Mouse (Mus musculus): ENCODE results near the gene P4ha1.

The P4ha1 gene

DNA sequence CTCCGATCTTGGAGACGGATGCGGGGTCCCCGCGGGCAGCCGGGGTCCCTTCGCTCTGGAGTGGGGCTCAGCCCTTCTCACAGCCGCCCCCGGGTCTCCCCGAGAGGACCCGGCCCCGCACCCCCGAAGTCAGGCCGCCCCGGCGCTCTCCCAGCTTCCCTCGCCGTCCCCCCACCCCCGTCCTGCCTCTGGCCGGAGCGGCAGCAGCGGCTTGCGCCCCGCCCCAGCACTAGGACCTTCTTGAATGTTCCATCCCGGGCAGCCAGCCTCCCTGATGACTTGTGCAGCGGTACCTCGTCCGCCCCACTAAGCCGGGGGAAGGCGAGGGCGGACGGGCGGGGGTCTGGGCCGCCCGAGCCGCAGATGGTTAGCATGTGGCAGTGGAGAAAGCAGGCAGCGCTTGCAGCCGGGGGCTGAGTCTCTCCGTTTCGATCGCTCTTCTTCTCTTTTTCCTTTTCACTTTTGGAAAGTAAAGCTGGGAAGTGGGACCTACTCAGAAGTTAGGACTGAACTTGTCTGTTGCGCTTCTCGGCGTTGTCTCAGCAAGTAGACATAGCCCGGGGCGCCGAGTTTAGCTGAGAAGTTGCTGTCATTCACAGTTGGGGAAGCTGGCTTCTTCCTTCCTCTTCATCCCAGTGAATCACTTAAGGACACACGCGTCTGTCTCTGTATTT lies 529 bp downstream of the P4ha1 start:
- peak; percentile 72 to 89 for DNase-seq (ENCODE audit: low spot score in 2 of 2)

DNA sequence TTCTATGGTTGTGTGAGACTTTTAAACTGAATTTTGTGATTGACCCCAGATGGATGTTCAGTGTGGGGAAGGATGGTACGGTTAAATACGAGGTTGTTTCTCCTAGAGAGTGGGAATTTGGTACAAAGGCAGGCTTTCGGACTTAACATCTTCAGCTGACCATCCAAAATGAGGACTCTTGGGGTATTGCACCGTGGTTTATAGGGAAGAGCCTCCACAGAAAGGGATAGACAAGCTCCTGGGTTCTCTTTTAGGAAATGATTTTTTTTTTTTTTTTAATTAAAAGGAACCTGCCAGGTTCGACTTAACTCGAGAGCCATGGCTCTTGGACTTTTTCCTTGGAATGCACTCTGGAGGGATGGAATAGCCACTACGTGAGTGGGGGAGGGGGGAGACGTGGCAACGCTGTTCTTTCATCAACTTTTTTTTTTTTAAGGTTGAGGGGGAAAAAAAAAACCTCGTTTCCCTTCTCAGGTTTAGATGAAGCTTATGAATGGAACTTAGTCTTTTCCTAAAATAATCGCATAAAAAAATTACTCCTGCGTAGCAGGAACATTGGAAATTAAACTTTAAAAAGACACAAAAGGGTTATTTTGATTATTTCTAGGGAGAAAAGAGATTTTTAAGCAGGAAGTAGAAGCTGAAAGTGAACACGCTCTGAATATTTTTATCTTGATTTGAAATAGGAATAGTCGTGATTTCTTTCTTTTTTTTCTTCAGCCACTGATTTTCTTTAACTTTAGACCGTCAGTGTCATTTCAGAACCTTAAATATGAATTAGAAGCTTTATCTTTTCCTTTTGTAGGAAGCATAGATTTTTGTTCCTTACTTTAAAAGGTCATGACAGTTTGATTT lies 1.4 kb downstream of the P4ha1 start:
- DNase-seq (ENCODE audit: low spot score in 2 of 2): no peak

DNA sequence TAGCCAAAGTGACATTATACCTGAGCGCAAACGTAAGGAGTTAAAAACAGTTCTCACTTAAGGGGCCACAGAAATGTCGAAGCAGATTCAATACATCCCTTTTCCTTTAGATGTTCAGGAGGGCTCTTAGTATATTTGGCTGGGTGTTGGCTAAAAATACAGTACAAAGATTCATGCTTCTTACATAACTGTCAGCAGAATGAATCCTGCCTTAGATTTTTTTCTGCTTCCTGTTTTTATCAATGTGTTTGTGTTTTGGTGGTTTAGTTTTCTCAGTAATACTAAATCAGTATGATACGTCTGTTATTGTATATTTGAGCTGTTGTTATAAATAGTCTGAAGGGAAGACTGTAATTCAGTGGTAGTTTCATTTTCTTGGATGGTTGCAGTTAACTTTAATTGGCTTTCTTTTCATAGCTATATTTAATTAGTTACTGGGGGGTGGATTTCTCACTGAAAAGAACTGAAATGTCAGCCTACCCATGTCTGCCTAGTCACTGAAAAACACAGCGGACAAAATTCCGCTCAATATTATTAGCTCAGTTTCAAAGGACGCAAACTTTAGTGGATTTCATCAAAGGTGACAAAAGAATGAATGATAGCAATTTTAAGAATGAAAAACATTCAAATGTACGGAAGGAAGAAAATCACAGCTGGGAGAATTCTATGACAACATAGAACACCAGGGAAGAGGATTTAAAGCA lies 3.7 kb downstream of the P4ha1 start:
- DNase-seq (ENCODE audit: low spot score in 2 of 2): no peak

DNA sequence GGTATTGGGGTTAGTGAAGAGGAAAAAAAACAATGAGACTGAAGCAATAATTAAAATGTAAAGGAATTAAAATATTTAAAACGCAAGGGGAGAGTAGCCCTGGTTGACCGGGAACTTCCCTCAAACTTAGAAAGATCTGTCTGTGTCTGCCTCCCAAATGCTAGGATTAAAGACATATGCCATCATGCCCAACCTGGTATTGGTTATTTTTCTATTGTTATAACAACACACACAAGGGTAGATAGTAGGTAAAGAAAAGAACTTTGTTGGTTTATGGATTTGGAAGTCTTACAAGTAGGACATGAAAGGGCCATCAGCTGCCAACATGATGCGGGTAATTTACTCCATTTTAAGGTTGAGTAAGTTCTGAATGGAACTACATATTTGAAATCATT lies 4.2 kb downstream of the P4ha1 start:
- DNase-seq (ENCODE audit: low spot score in 2 of 2): no peak

DNA sequence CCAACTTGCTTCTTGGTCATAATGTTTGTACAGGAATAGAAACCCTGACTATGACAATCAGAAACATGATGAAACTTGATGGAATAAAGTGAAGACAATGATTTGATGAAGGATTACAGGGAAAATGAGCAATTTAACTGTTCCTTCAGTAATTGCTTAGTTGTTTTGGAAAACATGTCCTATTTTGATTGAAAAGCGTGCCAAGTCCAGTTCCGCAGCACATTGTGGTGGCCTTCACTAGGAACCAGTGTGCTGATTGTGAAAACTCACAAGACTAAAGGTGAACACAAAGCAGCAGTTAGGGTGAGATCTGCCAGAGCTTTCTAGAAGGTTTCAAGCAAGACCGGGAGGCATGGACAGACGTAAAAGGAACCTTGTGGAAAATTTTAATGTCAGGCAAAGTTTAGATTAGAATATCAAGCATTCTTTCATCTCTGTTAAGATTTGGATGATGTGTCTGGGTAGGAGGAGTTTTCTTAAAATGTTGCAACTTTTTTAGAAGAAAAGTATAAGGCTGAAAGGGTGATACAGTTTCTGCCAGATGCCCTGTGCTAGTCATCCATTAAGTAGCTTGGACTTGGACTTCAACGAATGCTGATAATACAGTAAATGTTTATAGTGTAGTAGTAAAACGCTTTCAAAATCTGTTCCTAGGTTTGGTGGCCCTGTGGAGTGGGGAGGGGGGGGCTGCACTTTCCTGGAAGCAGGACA lies 8.6 kb downstream of the P4ha1 start:
- DNase-seq (ENCODE audit: low spot score in 2 of 2): no peak

DNA sequence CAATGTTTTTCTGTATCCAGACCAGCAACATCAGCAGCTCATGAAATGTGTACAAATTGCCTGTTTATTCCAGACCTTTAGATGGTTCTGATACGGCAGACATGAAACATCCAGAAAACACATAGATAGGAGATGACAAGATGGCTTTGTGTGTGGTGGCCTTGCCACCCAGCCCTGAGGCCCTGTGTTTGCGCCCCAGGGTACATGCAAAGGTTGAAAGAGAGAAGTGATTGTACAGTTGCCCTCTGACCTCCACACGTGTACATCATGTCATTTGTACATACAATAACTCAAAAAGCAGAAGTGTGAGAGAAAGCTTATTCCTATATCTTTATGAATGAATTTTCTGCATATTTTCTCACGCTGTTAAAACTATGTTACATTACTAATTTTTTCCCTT lies 10.3 kb downstream of the P4ha1 start:
- no peak for DNase-seq (ENCODE audit: low spot score in 2 of 2)

DNA sequence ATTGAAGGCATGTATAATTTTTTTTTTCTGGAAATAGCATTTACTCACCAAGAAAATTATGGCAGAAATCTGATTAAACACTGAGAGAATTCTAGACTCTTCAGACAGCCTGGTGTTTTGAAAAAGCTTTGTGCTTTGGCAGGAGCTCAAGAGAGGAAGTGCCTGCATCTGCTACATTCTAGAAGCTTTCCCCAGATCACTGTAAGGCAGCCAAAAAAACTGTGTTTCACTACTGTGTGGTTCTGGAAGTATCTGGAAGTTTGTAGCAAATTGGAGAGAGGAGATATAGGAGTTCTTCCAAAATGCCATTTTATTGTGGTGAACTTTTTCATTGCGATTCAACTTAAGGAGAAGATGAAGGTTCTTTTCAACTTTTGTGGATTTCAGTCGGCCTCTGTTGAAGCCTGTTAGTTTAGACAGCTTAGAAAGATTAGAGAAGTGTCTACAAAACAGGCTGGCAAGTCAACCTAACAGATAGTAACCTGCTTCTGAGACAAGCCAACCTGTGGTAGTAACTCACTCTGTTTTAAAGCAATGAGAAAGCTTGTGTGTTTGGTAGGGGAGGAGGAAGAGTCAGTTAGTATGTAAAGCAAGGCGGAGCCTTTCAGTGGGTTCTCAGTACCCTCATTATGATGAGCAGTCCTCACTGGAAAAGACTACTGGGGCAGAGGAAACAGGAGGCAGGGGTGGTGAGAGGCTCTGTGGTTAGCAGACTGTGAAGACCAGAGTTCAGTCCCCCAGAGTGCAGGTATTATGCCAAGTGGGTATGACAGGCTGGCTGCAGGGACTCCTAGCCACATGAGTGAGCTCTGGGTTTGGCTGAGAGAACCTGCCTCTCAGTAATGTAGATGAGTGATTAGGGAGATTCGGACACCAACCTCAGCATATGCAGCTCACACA lies 12.1 kb downstream of the P4ha1 start:
- DNase-seq (ENCODE audit: low spot score in 2 of 2): peak in 1 of 2 experiments; percentile 19

DNA sequence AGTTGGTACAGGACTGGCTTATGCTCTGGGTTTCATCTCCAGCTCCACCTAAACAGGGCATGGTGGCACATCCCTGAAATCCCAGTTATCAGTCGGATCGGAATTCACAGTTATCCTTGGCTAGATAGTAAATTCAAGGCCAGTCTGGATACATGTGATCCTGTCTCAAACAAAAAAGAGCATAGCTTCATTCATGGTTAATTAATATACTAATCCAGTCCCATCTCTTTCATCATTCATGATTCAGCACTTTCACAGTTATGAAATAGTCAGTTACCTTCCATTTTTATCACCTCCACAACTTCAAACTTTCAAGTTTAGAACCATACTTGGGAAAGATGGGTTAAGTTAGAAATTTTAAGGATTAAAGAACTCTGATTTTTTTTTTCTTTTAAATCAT lies 13.0 kb downstream of the P4ha1 start:
- DNase-seq (ENCODE audit: low spot score in 2 of 2): no peak

DNA sequence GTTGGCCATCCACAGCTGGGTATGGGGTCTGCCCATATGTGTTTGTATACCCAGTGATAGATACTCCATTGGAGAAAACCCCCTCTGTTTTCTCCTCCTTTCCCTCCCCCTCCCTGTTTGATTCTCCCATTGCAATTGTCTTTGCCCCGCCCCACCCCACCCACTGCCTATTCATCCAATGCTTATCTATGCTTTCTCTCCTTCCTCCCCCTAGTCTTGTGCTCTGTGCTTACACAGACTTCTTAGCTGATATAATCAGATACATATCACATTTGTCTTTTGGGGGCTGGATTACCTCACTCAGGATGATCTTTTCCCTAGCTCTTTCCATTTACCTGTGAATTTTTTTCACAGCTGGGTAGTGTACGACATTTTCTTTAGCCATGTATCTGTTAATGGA lies 23.5 kb downstream of the P4ha1 start:
- no peak for DNase-seq (ENCODE audit: low spot score in 2 of 2)

DNA sequence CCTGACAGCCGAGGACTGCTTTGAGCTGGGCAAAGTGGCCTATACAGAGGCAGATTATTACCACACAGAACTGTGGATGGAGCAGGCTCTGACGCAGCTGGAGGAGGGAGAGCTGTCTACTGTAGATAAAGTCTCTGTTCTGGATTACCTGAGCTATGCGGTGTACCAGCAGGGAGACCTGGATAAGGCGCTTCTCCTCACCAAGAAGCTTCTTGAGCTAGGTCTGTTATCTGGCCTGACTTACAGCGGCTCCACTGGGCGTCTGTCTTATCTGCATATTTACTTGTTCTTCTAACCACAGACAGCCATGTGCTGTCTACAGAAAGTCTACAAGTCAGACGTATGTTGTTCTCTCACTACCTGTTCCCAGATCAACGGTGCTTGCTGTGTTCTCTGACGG lies 25.1 kb downstream of the P4ha1 start:
- no peak for DNase-seq (ENCODE audit: low spot score in 2 of 2)

DNA sequence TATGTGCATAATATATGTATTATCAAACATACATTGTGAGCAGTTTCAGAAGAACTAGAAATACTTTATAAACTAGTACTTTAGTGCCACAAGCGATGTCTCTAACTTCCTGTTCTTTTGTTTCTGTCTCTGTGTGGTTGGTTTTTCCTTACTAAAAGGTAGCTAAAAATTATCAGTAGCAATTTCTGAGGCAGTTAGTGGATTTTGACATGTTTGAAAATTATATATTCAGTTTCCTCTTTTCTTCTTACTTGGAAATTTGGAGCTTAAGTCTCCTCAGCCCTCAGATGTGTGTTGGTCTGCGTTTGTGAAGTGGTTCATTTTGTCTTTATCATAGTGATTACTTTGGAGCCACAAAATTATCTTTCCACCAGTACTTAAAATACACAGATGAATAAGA lies 26.4 kb downstream of the P4ha1 start:
- DNase-seq (ENCODE audit: low spot score in 2 of 2): no peak

DNA sequence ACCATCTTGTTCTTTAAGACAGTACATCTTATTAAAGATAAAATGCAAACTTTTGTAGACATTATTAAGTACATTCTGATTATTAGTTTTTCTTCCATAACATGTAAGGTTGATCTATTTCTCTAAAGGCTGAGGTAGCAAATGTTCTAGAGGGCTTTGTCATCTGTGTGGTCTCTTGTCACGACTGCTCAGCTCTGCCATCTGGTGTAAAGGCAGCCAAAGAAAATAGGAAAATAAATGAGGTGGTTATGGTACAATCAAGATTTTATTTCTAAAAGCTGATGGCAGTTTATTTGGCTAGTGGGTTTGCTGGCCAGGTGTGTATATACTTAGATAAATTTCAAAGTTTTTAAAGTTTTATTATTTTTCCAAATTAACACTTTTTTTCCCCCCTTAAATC lies 30.0 kb downstream of the P4ha1 start:
- DNase-seq (ENCODE audit: low spot score in 2 of 2): no peak

DNA sequence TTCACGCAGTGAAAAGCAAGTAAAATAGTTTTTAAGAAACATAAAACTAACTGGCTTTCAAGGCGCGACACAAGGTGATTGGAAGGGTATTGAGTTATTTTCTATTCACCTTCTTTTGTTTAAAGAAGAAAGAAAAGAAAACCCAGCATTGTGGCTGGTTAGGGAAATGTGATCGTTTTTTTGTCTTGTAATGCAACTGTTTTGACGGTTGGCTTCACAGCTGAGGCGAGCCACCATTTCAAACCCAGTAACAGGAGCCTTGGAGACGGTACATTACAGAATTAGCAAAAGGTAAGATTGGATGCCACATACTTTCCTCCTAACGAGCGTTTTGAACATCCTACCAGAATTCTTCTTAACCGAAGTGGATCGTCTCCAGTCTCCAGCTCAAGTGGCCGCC lies 31.0 kb downstream of the P4ha1 start:
- DNase-seq (ENCODE audit: low spot score in 2 of 2): no peak

DNA sequence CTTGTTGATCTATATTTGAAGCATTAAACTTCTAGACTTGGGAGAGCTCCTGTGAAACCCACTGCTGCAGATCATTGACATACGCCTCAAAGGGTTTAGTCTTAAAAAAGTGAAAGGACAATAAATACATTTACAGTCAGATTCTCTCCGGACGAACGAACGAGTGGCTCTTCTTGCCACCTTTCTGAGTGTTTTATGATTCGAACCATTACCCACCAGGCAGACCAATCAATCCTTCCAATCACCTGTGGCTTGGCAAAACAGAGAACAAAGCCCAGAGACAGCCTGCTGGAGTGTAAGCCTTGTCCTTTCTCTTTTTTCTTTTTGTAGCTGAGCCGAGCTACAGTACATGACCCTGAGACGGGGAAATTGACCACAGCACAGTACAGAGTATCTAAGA lies 31.9 kb downstream of the P4ha1 start:
- DNase-seq (ENCODE audit: low spot score in 2 of 2): no peak

DNA sequence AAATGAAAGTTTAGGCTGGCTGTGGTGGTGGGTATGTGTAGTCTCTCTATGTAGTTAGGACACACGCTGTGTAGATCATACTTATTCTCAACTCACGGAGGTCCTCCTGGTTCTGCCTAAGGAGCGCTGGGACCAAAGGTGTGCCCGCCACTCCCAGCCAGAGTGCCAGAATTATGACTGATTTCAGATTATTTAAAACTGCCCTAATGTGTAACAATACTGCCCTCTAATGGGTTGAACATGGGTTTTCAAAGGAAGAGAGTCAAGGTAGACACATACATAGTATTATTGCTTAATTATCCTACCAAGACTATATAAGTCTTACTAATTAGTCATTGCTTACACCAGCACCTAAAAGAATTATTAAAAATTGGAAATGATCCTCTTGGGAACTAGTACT lies 35.6 kb downstream of the P4ha1 start:
- DNase-seq (ENCODE audit: low spot score in 2 of 2): no peak

DNA sequence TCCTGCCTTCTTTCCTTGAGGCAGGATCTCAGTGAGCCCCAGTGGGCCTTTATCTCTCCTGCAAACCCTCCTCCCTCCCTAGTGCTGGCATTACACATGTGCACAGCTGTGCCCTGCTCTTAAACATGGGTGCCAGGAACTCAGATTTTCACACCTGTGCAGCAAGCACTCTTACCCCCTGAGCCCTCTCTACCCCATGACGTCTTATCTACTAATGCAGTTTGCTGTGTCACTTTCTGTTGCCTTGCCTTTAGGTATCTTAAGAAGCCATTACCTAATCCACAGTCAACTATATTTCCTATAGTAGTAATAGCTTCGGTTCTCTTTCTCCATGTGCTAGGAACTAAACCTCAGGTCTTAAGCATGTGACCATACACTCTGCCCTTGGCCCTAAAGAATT lies 40.1 kb downstream of the P4ha1 start:
- DNase-seq (ENCODE audit: low spot score in 2 of 2): no peak

DNA sequence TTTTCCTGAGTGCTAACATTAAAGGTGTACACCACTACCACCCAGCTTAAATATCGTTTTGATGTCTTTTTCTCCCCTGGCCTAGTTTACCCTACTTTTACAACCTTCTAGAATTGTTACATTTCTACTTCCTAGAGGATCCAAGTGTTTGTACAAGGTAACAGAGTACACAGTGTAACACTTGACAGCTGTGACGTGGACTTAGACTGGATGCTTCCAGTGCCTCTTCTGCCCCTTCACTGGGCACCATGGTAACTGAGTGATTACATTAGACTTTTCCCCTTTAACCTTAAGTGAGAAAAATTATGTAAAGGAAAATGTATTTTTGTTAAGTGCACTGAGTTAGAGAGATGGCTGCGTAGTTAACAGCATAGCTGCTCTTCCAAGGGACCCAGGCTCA lies 41.5 kb downstream of the P4ha1 start:
- DNase-seq (ENCODE audit: low spot score in 2 of 2): no peak

DNA sequence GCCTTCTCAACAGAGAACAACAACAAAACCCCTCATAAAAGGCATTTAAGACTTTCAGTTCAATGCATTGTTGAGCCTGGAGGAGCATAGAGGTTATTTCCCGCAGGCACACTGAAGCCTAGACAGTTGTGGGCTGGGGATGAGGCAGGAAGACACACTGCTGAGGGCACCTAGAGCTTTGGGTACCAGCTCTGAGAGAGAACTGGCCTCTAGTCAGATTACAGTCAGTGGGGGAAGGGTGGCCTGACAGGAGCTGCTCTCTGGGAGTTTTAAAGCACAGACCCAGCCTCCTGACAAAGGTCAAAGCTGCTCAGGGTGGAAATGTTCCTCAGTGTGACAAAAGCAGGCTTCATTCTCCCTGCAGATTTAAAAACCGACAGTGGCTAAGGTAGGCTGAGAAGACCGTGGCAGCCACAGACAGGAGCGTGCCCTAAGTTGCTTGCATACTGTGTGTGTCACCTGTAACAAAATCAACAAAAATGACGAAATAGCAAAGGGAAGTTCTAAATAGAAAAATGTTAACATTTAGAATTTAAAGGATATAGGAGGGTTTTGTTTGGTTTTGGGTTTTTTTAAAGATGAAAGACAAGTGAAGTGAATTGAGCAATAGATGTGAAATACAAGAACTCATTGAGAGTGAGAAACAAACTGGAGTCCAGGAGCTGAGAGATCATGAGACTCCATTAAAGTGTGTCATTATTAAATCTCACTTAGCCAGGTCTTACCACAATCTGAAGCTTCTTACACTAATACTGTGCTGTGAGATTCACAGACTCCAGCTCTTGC lies 42.9 kb downstream of the P4ha1 start:
- DNase-seq (ENCODE audit: low spot score in 2 of 2): peak in 1 of 2 experiments; percentile 3

DNA sequence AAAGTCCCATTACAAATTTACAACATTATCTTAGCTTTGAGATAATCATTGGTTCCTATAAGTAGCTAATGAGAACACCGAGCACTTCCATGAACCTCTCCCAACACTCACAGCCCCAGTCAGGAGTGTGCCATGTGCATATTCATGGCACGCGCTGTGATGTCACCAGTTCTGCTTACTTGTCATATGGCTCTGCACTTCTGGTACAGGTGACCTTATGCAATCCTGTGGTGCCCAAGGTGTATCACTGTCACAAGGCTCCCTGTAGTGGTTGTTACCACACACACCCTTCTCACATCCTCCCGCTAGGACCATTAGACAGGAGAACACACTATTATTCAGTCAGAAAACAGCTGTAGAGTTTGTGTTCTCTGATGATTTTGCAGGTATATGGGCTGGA lies 43.6 kb downstream of the P4ha1 start:
- no peak for DNase-seq (ENCODE audit: low spot score in 2 of 2)

DNA sequence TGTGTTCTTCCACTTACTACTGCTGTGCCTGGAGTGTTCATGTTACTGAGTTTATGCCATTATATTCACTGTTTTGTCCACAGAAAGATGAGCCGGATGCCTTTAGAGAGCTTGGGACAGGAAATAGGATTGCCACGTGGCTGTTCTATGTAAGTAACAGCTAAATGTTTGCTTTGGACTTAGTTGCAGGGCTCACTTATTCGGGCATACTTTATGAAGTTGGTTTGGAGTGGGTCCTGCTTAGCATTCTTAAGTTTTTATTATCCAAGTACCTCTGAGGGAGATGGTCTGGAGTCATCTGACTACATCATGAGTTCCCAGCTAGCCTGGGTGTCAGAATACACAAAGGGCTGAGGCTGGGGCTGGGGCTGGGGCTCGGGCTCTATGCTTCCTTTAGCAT lies 44.1 kb downstream of the P4ha1 start:
- DNase-seq (ENCODE audit: low spot score in 2 of 2): no peak
